Mouse (Mus musculus) neural tube, embryonic 12.5 days (tissue): ENCODE measurements at regions not wholly inside any gene's neighbourhood (a gene's known extent, or its start where the extent isn't known, plus 50 kb on each side); places are given as distances from the start of the nearest gene placed in this dataset.

Source experiments
- ATAC-seq: fragments of 200-750 bp; cut with Nextera tagmentation; 2 replicates; pipeline ENCODE4 v1.8.0; 2017; ENCODE audit warnings: low read depth, mild to moderate bottlenecking, moderate TSS enrichment, moderate library complexity; ENCODE audit not compliant: low FRiP score
- H3K27ac ChIP-seq: fragments of 300-500 bp; sonication (generic); 2 replicates; pipeline ENCODE4 v1.5.1; 2016
- H3K27me3 ChIP-seq: fragments of 300-500 bp; sonication (generic); replicated peaks from 2 replicates; pipeline ENCODE4 v1.6.1; 2016; ENCODE audit warnings: mild to moderate bottlenecking
- H3K36me3 ChIP-seq: fragments of 300-500 bp; sonication (generic); 2 replicates; pipeline ENCODE4 v1.6.1; 2016; ENCODE audit warnings: mild to moderate bottlenecking
- H3K4me1 ChIP-seq: fragments of 300-500 bp; sonication (generic); 2 replicates; pipeline ENCODE4 v1.6.1; 2016
- H3K4me2 ChIP-seq: fragments of 300-500 bp; sonication (generic); replicated peaks from 2 replicates; pipeline ENCODE4 v1.6.1; 2016; ENCODE audit warnings: mild to moderate bottlenecking
- H3K4me3 ChIP-seq: fragments of 300-500 bp; sonication (generic); 2 replicates; pipeline ENCODE4 v1.5.1; 2016
- H3K9ac ChIP-seq: fragments of 300-500 bp; sonication (generic); 2 replicates; pipeline ENCODE4 v1.6.1; 2016; ENCODE audit warnings: mild to moderate bottlenecking
- H3K9me3 ChIP-seq: fragments of 300-500 bp; sonication (generic); 2 replicates; pipeline ENCODE4 v1.6.1; 2016; ENCODE audit warnings: mild to moderate bottlenecking
- WGBS: fragments of 180-500 bp; shearing (Covaris S2); methylation state at CpG from one replicate; pipeline ENCODE4 v1.1.7; 2016; 5-methylcytosine and 5-hydroxymethylcytosine counted together

GRCm38 (mm10) chr11:56131339-56131823 lies 90.6 kb upstream of the Nmur2 start:
- no peaks in the 10 kb centered on the region for H3K36me3 ChIP-seq
- H3K4me1 ChIP-seq, result no peaks in the 10 kb centered on the region
- H3K27ac ChIP-seq, result no peak overlapping the region
- no peak overlapping the region for H3K4me3 ChIP-seq
- 0 out of 2 replicates have a peak, but pooled peaks have one; percentile 33 for ATAC-seq
- no peaks in the 10 kb centered on the region for H3K9me3 ChIP-seq
- H3K27me3 ChIP-seq, result no peaks in the 10 kb centered on the region
- H3K9ac ChIP-seq, result 0 out of 2 replicates have a peak overlapping the region, but pooled peaks have one; percentile 29
- H3K4me2 ChIP-seq, result peak overlapping the region; percentile 32; the same call in 1 of the 2 replicates
- whole genome bisulfite sequencing, result 33% methylated on average over 15 of the region's 15 CpGs

GRCm38 (mm10) chr11:56116553-56117232 lies 75.9 kb upstream of the Nmur2 start:
- ATAC-seq, result no peak
- WGBS, result 45% methylated on average over 12 of the region's 12 CpGs

GRCm38 (mm10) chr11:56107929-56108328 lies 67.1 kb upstream of the Nmur2 start:
- Histone ChIP-seq H3K9me3 (no peaks in the 10 kb centered on the region), H3K36me3 (no peaks in the 10 kb centered on the region), H3K27ac (no peak overlapping the region), H3K4me3 (no peak overlapping the region), H3K27me3 (no peaks in the 10 kb centered on the region), H3K4me1 (no peaks in the 10 kb centered on the region), H3K4me2 (no peak overlapping the region), H3K9ac (no peak overlapping the region)
- 12% methylated on average over 3 of the region's 3 CpGs for WGBS
- ATAC-seq, result 0 out of 2 replicates have a peak, but pooled peaks have one; percentile 37

More at GRCm38 (mm10) chr11:56116553-56117232, 75.9 kb upstream of the Nmur2 start:
- Histone ChIP-seq H3K4me2 (no peak overlapping the region), H3K27me3 (no peaks in the 10 kb centered on the region), H3K9me3 (no peaks in the 10 kb centered on the region), H3K4me1 (no peaks in the 10 kb centered on the region), H3K9ac (no peak overlapping the region), H3K4me3 (no peak overlapping the region), H3K27ac (no peak overlapping the region), H3K36me3 (no peaks in the 10 kb centered on the region)

GRCm38 (mm10) chr11:56105632-56106031 lies 64.8 kb upstream of the Nmur2 start:
- H3K27me3 ChIP-seq, result no peaks in the 10 kb centered on the region
- no peak overlapping the region for H3K4me2 ChIP-seq
- H3K4me3 ChIP-seq, result no peak overlapping the region
- WGBS, result 39% methylated on average over 4 of the region's 4 CpGs
- no peak overlapping the region for H3K27ac ChIP-seq
- H3K9ac ChIP-seq, result no peak overlapping the region
- no peaks in the 10 kb centered on the region for H3K9me3 ChIP-seq
- no peak for ATAC-seq
- no peaks in the 10 kb centered on the region for H3K4me1 ChIP-seq
- no peaks in the 10 kb centered on the region for H3K36me3 ChIP-seq

GRCm38 (mm10) chr11:56092891-56093290 lies 52.1 kb upstream of the Nmur2 start:
- Histone ChIP-seq H3K27me3 (no peaks in the 10 kb centered on the region), H3K27ac (no peak overlapping the region), H3K9me3 (no peaks in the 10 kb centered on the region), H3K4me1 (no peaks in the 10 kb centered on the region), H3K9ac (no peak overlapping the region), H3K4me2 (no peak overlapping the region), H3K4me3 (no peak overlapping the region), H3K36me3 (no peaks in the 10 kb centered on the region)
- 55% methylated on average over 2 of the region's 2 CpGs for WGBS
- no peak for ATAC-seq
